ENCODE assay signal across 19 mouse cellular contexts in the genomic region with DNA sequence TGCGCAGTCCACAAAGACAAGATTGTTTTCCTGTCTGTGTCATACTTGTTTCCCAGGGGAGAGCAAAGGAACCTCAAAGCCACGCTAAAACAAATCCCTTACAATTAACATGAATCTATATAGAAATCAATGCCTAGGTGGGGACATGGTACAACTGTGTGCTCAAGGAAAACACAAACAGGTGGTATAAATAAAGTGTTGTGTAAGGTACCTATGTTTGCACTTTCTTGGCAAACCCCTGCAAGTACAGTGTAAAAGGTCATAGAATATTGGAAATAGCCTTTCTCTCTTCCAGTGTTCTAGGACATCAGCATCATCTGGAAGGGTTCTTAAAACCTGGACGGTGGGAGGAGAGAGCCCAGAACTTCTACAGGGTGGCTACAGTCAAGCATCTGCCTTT.
"Had no signal": no experiment of that assay in that cellular context is flagged by ENCODE, and none has a peak within 500 bp of the region (broad histone marks: within the 10 kb centered on the region; RNA-seq: fewer than 3 reads in every experiment).

No protein-coding gene starts in this region.

- H3K4me1 ChIP-seq: neural tube, embryonic 15.5 days had no signal

- H3K4me3 ChIP-seq: midbrain, embryonic 10.5 days; midbrain, embryonic 12.5 days; myocyte; neural tube, embryonic 13.5 days; neural tube, embryonic 15.5 days had no signal

- DNase-seq: lung, adult 18-20 months; lung, embryonic 14.5 days; lung, postnatal 10 days; lung, postnatal 4 days; midbrain, embryonic 14.5 days; retina, postnatal 1 day; right cerebral cortex, adult 18-20 months; right cerebral cortex, postnatal 25 days; right cerebral cortex, postnatal 4 days; spleen, adult 18-20 months; thymus, adult 18-20 months; thymus, postnatal 14 days; thymus, postnatal 36 days had no signal

- H3K4me2 ChIP-seq: lung, embryonic 14.5 days; midbrain, embryonic 12.5 days; neural tube, embryonic 13.5 days; neural tube, embryonic 15.5 days had no signal

- H3K27ac ChIP-seq: midbrain, embryonic 10.5 days; midbrain, embryonic 12.5 days; neural tube, embryonic 13.5 days; neural tube, embryonic 15.5 days had no signal

- H3K9ac ChIP-seq: lung, embryonic 14.5 days; midbrain, embryonic 12.5 days; neural tube, embryonic 13.5 days; neural tube, embryonic 15.5 days had no signal

- H3K27me3 ChIP-seq: midbrain, embryonic 12.5 days; neural tube, embryonic 13.5 days; neural tube, embryonic 15.5 days had no signal

- ATAC-seq: midbrain, embryonic 16.5 days had no signal

- H3K9me3 ChIP-seq: midbrain, embryonic 10.5 days; midbrain, embryonic 12.5 days; neural tube, embryonic 13.5 days; neural tube, embryonic 15.5 days had no signal

- H3K36me3 ChIP-seq: midbrain, embryonic 12.5 days; neural tube, embryonic 13.5 days; neural tube, embryonic 15.5 days had no signal
